Mouse (Mus musculus) embryo, embryonic 10.5 days (tissue): Measurements from ENCODE around the gene Cyp2c54.
"Not testable (repeated sequence)": the region's sequence is repeated elsewhere in the genome, so short reads cannot be mapped to it uniquely, and the experiment has no call there.

Experiments
- DNase-seq: peaks from one replicate; pipeline ENCODE4 v3.0.0-alpha.2; 2015; ENCODE audit warnings: low spot score

Cyp2c54 gene

DNA sequence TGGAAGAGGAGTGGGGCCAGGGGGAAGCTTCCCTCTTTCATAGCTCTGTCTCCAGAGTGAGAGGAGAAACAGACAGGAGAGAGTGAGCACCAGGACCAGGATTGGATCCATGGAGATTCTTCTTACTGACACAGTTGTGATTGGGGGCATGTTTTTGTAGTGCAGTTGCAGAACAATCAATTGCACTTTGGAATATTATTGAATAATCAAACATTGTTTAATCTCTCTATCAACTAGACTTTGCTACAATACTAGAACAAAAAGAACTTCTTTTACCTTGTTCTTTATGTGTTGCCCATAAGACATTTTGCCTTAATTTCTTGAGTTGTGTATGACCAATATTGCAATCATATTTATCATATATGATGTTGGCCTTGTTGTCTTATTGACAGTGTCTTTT, at the start of gene Cyp2c54:
TSS of gene Cyp2c54 (minus strand) at position 127 of the 400 bp plus-strand sequence.
- DNase-seq: no peak

DNA sequence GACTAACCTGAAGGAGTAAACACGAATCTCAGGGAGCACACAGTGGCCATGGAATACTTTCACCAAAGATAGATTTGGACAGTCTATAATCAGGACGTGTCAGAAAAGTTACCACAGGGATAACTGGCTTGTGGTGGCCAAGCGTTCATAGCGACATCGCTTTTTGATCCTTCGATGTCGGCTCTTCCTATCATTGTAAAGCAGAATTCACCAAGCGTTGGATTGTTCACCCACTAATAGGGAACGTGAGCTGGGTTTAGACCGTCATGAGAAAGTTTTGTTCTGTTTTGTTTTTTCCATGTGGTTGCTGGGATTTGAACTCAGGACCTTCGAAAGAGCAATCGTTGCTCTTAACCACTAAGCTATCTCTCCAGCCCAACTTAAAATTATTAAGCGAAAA, 46.0 kb upstream of the Cyp2c54 start:
- not testable (repeated sequence) for DNase-seq

DNA sequence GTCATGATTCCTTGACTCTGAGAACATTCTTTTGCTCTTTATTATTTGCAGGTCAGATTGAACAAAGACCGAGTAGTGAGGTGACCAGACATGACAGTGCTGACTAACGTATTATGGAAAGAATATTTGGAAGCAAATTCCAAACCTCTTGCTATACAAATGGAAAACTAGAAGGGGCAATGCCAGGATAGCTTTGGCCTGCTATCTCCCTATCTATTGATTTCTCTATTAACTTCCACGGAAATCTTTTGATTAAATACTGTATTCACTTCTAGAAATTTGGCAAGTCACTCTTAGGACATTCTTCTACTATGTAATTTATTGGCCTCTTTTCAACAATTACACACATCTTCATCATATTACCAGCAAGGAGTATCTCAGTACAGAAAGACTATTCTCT, 17.5 kb upstream of the Cyp2c54 start:
- DNase-seq: no peak

DNA sequence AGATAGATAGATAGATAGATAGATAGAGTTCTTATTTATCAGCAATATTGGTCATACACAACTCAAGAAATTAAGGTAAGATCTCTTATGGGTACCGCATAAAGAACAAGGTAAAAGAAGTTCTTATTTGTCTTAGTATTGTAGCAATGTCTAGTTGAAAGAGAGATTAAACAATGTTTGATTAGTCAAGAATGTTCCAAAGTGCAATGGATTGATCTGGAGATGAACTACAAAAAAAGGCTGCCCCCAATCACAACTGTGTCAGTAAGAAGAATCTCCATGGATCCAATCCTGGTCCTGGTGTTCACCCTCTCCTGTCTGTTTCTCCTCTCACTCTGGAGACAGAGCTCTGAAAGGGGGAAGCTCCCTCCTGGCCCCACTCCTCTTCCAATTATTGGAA, 15.8 kb upstream of the Cyp2c54 start, which contains the start of gene Cyp2c50:
TSS of gene Cyp2c50 (plus strand) at position 268 of the 400 bp plus-strand sequence.
- DNase-seq: not testable (repeated sequence)

DNA sequence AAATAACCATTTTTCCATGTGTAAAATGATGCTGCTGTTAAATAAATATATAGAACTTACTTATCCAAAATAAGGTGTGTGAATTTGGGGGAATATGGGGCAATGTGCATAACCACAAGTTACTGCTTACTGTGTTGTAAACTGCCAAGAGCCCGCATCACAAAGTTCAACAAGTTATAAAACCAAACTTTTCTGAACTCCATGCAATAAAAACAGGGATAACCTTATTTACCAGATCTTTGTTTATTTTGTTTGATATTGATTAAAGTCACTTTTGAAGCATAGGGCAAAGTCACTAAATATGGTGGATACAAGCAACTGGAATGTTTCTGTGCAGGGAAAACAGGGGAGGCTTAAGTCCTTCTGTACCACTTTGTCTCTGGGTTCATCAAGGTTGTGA, 14.8 kb upstream of the Cyp2c54 start:
- no peak for DNase-seq

DNA sequence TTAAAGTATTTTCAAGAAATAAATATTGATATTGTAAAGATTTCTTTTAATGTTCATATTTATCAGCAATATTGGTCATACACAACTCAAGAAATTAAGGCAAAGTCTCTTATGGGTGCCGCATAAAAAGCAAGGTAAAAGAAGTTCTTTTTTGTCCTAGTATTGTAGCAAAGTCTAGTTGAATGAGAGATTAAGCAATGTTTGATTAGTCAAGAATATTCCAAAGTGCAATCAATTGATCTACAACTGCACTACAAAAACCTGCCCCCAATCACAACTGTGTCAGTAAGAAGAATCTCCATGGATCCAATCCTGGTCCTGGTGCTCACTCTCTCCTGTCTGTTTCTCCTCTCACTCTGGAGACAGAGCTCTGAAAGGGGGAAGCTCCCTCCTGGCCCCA, 81.5 kb downstream of the Cyp2c54 start, which contains the start of gene Cyp2c37:
TSS of gene Cyp2c37 (plus strand) at position 285 of the 400 bp plus-strand sequence.
- DNase-seq: not testable (repeated sequence)

DNA sequence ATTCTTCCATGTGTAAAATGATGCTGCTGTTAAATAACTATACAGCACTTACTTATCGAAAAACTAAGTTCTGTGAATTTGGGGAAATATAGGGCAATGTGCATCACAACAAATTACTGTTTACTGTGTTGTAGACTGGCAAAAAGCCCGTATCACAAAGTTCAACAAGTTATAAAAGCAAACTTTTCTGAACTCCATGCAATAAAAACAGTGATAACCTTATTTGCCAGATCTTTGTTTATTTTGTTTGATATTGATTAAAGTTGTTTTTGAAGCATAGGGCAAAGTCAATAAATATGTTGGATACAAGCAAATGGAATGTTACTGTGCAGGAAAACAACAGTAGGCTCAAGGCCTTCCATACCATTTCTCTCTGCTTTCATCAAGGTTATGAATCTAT, 84.2 kb downstream of the Cyp2c54 start:
- DNase-seq: no peak
